Mouse (Mus musculus) CH12.LX (cell line): ENCODE results near the gene Olfr56.

Source experiments
- CTCF ChIP-seq, 2 experiments: IDR thresholded peaks in 1 of 2; conservative IDR thresholded peaks in 1 of 2; 2 replicates each; pipeline ENCODE4 v1.5.1; 2011 to 2012; ENCODE audit warnings: low read depth in 2 of 2, low read length in 2 of 2, improper control_type of control experiment in 1 of 2, inconsistent platforms in 1 of 2, mild to moderate bottlenecking in 1 of 2, moderate library complexity in 1 of 2
- IRF4 ChIP-seq: IDR thresholded peaks from 2 replicates; pipeline ENCODE4 v1.6.1; 2014; ENCODE audit warnings: low read depth, mild to moderate bottlenecking, inconsistent platforms, low read length, improper control_type of control experiment
- MAZ ChIP-seq: IDR thresholded peaks from 2 replicates; pipeline ENCODE4 v1.6.1; 2012; ENCODE audit warnings: low read depth, mild to moderate bottlenecking, inconsistent platforms, low read length, improper control_type of control experiment, moderate library complexity
- NRF1 ChIP-seq: IDR thresholded peaks from 2 replicates; pipeline ENCODE4 v1.6.1; 2014; ENCODE audit warnings: low read depth, mild to moderate bottlenecking, inconsistent platforms, low read length, improper control_type of control experiment, moderate library complexity
- POLR2A ChIP-seq: IDR thresholded peaks from 2 replicates; pipeline ENCODE4 v1.6.1; 2011; ENCODE audit warnings: low read depth, mild to moderate bottlenecking, improper control_type of control experiment, low read length
- RCOR1 ChIP-seq: conservative IDR thresholded peaks from 2 replicates; pipeline ENCODE4 v1.6.1; 2012; ENCODE audit warnings: low read depth, mild to moderate bottlenecking, inconsistent platforms, low read length, improper control_type of control experiment
- ZKSCAN1 ChIP-seq: IDR thresholded peaks from 2 replicates; pipeline ENCODE4 v1.6.1; 2012; ENCODE audit warnings: low read depth, inconsistent platforms, low read length, improper control_type of control experiment, borderline replicate concordance

- no peak for TF ChIP-seq MAZ
- no peak for TF ChIP-seq ZKSCAN1
- no peak for TF ChIP-seq CTCF (conservative IDR thresholded peaks at IDR 0.05 in 1 of 2, IDR thresholded peaks at IDR 0.05 in 1 of 2; ENCODE audit: low read depth in 2 of 2, low read length in 2 of 2)
- TF ChIP-seq NRF1 = no peak
- no peak for TF ChIP-seq IRF4
- TF ChIP-seq POLR2A = no peak
- TF ChIP-seq RCOR1 = no peak
These were observed 204.5 kb downstream of the Olfr56 start for GRCm38 (mm10) chr11:49183172-49183571.
